In the genomic region with DNA sequence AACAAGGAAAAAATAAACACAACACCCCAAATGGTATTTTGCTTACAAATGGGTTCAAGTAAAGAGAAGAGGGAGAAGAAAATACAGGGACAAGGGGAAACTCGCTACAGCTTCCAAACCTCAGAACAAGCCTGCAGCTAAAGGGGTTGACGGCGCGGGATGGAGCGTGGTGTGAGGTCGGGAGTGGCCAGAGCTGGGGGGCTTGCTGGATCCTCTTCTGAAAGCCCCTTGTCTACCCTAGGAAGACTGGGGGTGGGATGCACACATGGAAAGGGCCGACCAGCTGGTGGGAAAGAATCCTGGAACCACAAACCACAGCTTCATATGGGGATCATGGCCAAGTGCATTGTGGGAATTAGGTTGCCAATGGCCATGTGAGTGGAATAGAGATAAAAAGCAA, we compare ENCODE assay signal across 19 mouse cellular contexts.
A peak's percentile ranks its signal among the peaks of the same experiment; 100 is the strongest.
DNase-seq lines count a peak whose midpoint lies in the region; ATAC-seq and TF ChIP-seq lines count a peak whose summit lies in the region.
"Had no signal": no experiment of that assay in that cellular context is flagged by ENCODE, and none has a peak within 500 bp of the region (broad histone marks: within the 10 kb centered on the region; RNA-seq: fewer than 3 reads in every experiment).

No protein-coding gene starts in this region.

- no peaks in the 10 kb centered on the region for H3K36me3 ChIP-seq in embryonic facial prominence, embryonic 13.5 days
- no peaks in the 10 kb centered on the region for H3K36me3 ChIP-seq in embryonic facial prominence, embryonic 10.5 days (replicated peaks)
- H3K36me3 ChIP-seq in embryonic facial prominence, embryonic 14.5 days (ENCODE audit: control insufficient read depth, insufficient read depth, low read length), result no peaks in the 10 kb centered on the region
- H3K36me3 ChIP-seq: forebrain, embryonic 15.5 days; G1E had no signal

- no peak overlapping the region for H3K4me3 ChIP-seq in embryonic facial prominence, embryonic 13.5 days
- no peak overlapping the region for H3K4me3 ChIP-seq in embryonic facial prominence, embryonic 10.5 days
- H3K4me3 ChIP-seq in embryonic facial prominence, embryonic 14.5 days (ENCODE audit: low read depth, low read length), result no peak overlapping the region
- no peak overlapping the region for H3K4me3 ChIP-seq in olfactory bulb, adult 2 months (ENCODE audit: insufficient read depth, low read depth, low read length)
- H3K4me3 ChIP-seq: forebrain, embryonic 13.5 days; forebrain, embryonic 15.5 days had no signal

- H3K27ac ChIP-seq in embryonic facial prominence, embryonic 13.5 days, result peak overlapping the region; percentile 51; the same call in 1 of the 2 replicates
- no peak overlapping the region for H3K27ac ChIP-seq in embryonic facial prominence, embryonic 10.5 days (replicated peaks)
- peak overlapping the region; percentile 6; the same call in 1 of the 2 replicates for H3K27ac ChIP-seq in embryonic facial prominence, embryonic 14.5 days (replicated peaks; ENCODE audit: low read depth, low read length)
- peak overlapping the region; percentile 13; the same call in 1 of the 2 replicates for H3K27ac ChIP-seq in olfactory bulb, adult 2 months (ENCODE audit: insufficient read depth, low read depth, low read length)
- H3K27ac ChIP-seq: forebrain, embryonic 13.5 days; forebrain, embryonic 15.5 days had no signal

- no peak overlapping the region for H3K9ac ChIP-seq in embryonic facial prominence, embryonic 13.5 days
- H3K9ac ChIP-seq in embryonic facial prominence, embryonic 14.5 days (ENCODE audit: low read depth, low read length), result no peak overlapping the region
- H3K9ac ChIP-seq: forebrain, embryonic 13.5 days; forebrain, embryonic 15.5 days; forebrain, postnatal 0 days had no signal

- WGBS in embryonic facial prominence, embryonic 13.5 days, result 72% methylated on average over 7 of the region's 7 CpGs
- 90% methylated on average over 7 of the region's 7 CpGs for WGBS in embryonic facial prominence, embryonic 10.5 days
- WGBS in embryonic facial prominence, embryonic 14.5 days, result 70% methylated on average over 7 of the region's 7 CpGs
- WGBS in olfactory bulb, adult 2 months, result 93% methylated on average over 7 of the region's 7 CpGs

- no peak overlapping the region for H3K4me2 ChIP-seq in embryonic facial prominence, embryonic 13.5 days
- H3K4me2 ChIP-seq in embryonic facial prominence, embryonic 14.5 days (ENCODE audit: low read depth, low read length), result no peak overlapping the region
- H3K4me2 ChIP-seq: forebrain, embryonic 13.5 days; forebrain, embryonic 15.5 days had no signal

- ATAC-seq in embryonic facial prominence, embryonic 13.5 days (ENCODE audit: insufficient number of reproducible peaks, insufficient read depth, low FRiP score, low TSS enrichment, low read depth), result 0 out of 2 replicates have a peak, but pooled peaks have one; percentile 49
- peak; percentile 62; the same call in 1 of the 2 replicates for ATAC-seq in embryonic facial prominence, embryonic 14.5 days (ENCODE audit: low read depth)
- ATAC-seq: activated CD4-positive, CD25-positive, alpha-beta regulatory T cell, adult 4 months; CD4-positive, CD25-positive, alpha-beta regulatory T cell, adult 4 months; forebrain, embryonic 13.5 days; forebrain, embryonic 15.5 days; forebrain, postnatal 0 days; Patski had no signal

- H3K4me1 ChIP-seq in embryonic facial prominence, embryonic 13.5 days, result peaks cover 30% of the 10 kb centered on the region
- peaks cover 4% of the 10 kb centered on the region; the same call in 1 of the 2 replicates for H3K4me1 ChIP-seq in embryonic facial prominence, embryonic 10.5 days
- H3K4me1 ChIP-seq in embryonic facial prominence, embryonic 14.5 days (ENCODE audit: control insufficient read depth, insufficient read depth, low read length), result peaks cover 10% of the 10 kb centered on the region
- no peaks in the 10 kb centered on the region; the same call in none of the 2 replicates for H3K4me1 ChIP-seq in olfactory bulb, adult 2 months (ENCODE audit: control insufficient read depth, insufficient read depth, low read length)
- H3K4me1 ChIP-seq: forebrain, embryonic 13.5 days; forebrain, embryonic 15.5 days had no signal

- no peak for TF ChIP-seq POLR2A in olfactory bulb, adult 2 months (IDR thresholded peaks at IDR 0.05; ENCODE audit: insufficient read depth, low read depth, low read length)

- no peak for DNase-seq in embryonic facial prominence, embryonic 10.5 days (ENCODE audit: low spot score)
- DNase-seq in embryonic facial prominence, embryonic 14.5 days (ENCODE audit: low spot score), result peak; percentile 65
- DNase-seq in lung, postnatal 25 days (ENCODE audit: low spot score), result no peak
- DNase-seq: adrenal gland, adult 8-10 months; adrenal gland, postnatal 14 days; adrenal gland, postnatal 36 days; B cell, adult 2 months; cerebellum, adult 11-12 months; cerebellum, adult 2 months; cerebellum, adult 9-10 months; forebrain, postnatal 0 days had no signal

- TF ChIP-seq CTCF in olfactory bulb, adult 2 months (IDR thresholded peaks at IDR 0.05; ENCODE audit: insufficient read depth, low read depth, low read length), result no peak

- no peaks in the 10 kb centered on the region for H3K9me3 ChIP-seq in embryonic facial prominence, embryonic 13.5 days
- no peaks in the 10 kb centered on the region for H3K9me3 ChIP-seq in embryonic facial prominence, embryonic 10.5 days
- no peaks in the 10 kb centered on the region for H3K9me3 ChIP-seq in embryonic facial prominence, embryonic 14.5 days (ENCODE audit: control insufficient read depth, low read length)
- H3K9me3 ChIP-seq: forebrain, embryonic 13.5 days; forebrain, embryonic 15.5 days; G1E had no signal

- no peaks in the 10 kb centered on the region for H3K27me3 ChIP-seq in embryonic facial prominence, embryonic 13.5 days
- H3K27me3 ChIP-seq in embryonic facial prominence, embryonic 10.5 days (replicated peaks; ENCODE audit: low read depth, poor library complexity, severe bottlenecking), result no peaks in the 10 kb centered on the region
- H3K27me3 ChIP-seq in embryonic facial prominence, embryonic 14.5 days (replicated peaks; ENCODE audit: control insufficient read depth, insufficient read depth, low read length), result no peaks in the 10 kb centered on the region
- H3K27me3 ChIP-seq: forebrain, embryonic 13.5 days; forebrain, embryonic 15.5 days; Patski had no signal
